Mouse (Mus musculus) layer of hippocampus, postnatal 36 days (tissue): ENCODE measurements around the gene Prkch. TPM values are rescaled to one million over a fixed set of nuclear protein-coding genes. Genes with fewer than 3 reads are reported as not detected.

ENCODE experiments used
- DNase-seq, 2 experiments: peaks; one replicate each; pipeline ENCODE4 v3.0.0; 2022
- total RNA-seq, 2 experiments: library from RNA; stranded (reverse); gene quantifications; 2 replicates each; pipeline ENCODE4 v1.2.3; 2021

Gene Prkch
- total RNA-seq, 2 experiments from 2014 or later, result 3.0 to 3.6 TPM

DNA sequence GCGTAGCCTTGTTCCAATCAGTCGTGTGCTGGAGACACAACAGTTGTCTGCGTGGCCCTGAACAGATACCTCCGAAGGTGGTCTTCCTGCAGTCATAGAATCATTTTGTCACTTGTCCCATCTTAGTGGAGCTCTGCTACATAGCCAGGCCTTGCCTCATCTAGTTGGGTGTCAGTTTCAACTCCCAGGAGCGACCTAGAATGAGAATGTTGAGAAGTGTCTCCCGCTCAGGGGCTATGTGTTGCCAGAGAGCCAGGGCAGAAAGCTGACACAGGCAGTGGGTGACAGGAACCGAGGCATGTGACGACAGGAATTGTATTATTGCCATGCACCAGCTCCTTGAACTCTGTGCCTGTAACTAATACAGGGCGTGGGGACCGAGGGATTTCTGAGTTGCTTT, 133.4 kb downstream of the Prkch start:
- no peak for DNase-seq

DNA sequence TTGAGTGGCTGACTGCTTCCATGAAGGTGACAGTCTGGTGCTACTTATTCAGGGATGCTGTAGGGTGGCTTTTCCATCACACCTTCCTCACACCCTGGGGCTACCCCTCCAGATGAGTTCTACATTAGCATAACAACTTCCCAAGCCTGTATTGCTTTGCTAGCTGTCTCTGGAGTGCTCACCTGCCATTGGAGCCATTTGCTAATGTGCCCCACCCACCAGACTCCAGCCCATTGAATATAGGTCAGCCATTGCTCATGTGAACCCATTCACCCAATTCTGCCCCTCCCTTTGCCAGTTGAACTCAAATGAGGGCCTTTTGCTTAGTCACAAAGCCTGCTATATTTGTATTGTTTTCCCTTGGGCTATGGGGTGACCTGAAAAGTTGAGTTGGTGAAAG, 135.2 kb downstream of the Prkch start:
- DNase-seq, result no peak

DNA sequence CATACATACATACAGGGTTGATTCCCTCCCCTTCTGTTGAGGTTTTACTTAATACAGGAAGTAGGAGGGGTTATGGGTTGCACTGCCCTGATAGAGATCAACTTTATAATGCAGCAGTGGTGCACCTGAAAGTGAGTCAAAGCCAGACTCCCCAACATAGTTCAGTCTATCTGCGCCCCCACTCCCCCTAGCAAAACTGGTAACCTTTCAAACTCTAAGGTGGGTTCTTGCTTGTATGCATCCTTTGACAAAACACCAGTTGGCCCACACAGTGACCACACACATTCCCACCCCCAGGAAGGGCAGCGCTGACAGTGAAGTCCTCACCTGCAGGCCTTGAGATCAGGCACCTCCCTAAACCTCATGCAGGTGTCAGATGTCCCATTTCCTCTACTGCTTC, 135.9 kb downstream of the Prkch start:
- DNase-seq, result no peak

DNA sequence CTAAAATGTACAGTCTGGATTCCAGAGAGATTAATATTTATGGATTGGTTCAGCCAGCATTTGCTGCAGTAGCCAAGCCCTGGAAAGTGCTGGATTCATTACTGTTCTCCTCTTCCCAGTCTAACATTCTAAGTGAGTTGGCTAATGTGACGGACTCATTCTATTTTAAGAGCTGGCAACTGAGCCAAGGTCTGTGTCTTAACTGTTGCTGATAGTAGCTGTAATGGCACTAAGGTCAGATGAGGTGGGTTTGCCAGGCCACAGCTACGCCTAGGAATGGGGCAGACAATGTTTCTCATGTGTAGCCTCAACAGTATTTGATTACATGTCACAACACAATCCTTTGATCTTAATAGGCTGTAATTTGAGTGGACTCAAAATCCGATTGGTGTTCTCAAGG, 137.5 kb downstream of the Prkch start:
- no peak for DNase-seq

- no peak for DNase-seq
Measured at GRCm38 (mm10) chr12:73723067-73723466, 138.5 kb downstream of the Prkch start.

DNA sequence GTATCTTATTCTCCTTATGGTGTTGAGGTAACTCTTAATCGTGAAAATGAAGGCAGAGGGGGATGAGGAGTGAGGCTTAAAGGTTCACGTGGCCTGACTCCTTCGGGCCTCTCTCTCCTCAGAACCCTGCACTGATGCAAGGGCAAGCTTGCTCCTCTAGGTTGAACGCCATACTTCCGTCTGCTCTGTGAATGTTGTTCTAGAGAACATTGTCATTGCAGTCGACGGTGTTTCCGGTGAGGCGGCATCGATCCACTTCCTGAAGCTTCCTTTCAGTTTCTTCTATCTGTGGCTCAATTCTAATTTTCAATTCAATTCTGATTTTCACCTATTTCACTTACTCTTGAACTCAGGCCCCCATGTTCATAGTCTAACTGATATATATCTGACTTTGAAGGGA, 139.3 kb downstream of the Prkch start:
- no peak for DNase-seq

GRCm38 (mm10) chr12:73725825-73726604, 141.4 kb downstream of the Prkch start:
- no peak for DNase-seq

GRCm38 (mm10) chr12:73727046-73727445, 142.4 kb downstream of the Prkch start:
- no peak for DNase-seq

- no peak for DNase-seq
Measured at GRCm38 (mm10) chr12:73730603-73731002, 146.0 kb downstream of the Prkch start.

DNA sequence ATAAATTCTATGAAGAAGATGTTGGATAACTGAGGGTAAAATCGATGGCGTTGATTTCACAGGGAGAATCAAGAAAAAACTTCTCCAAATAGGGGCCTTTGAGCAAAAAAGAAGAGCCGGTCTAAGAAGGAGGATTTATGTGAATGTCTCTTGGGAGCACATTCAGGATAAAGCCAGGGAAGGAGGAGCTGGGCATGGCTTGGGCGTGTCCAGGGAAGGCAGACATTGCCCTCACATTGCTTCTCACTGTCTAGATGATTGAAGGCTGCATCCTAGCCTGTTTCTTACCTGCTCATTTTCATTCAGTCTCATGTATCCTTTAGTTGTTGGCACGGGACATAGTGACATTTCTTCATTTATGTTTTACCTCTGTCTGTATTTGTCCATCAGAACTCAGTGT, 146.5 kb downstream of the Prkch start:
- no peak for DNase-seq

DNA sequence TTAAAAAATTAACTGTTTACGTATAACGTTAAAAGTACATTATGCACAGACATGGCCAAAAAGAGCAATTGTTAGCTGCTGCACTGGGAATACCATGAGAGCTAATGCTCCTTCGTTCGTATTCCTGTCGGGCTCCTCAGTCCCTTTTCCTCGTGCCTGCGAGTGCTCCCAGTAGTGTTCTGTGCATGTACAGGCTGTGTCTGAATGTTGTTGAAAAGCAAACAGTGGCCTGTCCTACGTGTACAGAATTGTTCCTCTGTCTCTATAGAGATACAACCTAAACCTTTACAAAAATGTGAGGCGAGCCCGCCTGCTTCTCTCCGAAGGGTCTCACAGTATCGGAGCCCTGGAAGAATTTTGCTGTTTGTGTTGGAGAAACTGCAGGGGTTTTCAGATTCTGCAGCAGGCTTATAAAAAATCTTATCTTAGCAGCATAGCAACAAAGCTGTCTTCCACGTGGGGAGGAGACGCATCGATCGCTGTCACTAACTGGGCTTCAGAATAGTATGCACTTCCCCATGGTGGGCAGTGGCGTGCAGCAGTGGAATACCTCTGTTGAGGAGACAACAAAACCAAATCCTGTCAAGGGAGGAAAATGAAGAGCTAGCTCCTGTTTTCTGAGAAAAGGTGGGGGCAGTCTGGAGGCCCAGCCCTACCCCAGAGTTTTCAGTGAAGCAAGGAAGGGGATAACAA, 147.4 kb downstream of the Prkch start:
- no peak for DNase-seq

DNA sequence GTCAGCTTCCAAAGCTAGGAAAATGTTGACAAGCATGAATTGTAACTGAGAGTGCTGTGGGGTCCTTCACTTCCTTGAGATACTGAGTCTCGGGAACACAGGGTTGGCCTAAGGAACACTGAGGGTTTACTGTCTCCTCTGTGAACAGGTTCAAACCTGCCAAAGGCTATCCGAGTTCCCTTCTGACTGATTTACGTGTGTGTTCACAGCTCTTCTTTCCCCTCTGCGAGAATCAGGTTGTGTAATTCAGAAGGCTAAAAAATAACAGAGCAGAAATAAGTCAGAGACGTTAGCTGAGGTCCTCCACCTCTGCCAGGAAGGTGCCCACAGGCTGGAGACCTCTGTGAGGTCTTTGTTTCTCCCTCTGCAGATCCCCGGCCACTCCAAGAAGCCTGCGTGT, 148.3 kb downstream of the Prkch start:
- DNase-seq, result no peak

DNA sequence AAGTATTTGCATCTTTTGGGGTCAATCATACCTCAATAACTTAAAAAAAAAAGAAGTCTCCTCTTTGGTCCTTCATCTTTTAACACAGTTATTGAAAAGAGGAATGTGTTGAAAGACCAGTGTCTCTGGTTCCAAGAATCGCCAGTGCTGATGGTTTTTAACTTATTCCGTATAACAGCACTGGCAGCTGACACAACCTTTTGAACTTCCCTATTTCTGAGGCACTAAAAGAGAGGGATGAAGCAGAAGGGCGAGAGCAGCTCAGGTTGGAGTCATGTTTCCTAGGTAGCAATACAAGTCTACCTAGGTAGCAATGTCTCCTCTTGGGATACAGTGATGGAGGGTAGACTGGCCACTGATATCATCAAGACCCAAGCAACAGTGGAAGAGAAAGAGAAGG, 152.3 kb downstream of the Prkch start:
- no peak for DNase-seq

GRCm38 (mm10) chr12:73739611-73740219, 155.1 kb downstream of the Prkch start:
- no peak for DNase-seq

DNA sequence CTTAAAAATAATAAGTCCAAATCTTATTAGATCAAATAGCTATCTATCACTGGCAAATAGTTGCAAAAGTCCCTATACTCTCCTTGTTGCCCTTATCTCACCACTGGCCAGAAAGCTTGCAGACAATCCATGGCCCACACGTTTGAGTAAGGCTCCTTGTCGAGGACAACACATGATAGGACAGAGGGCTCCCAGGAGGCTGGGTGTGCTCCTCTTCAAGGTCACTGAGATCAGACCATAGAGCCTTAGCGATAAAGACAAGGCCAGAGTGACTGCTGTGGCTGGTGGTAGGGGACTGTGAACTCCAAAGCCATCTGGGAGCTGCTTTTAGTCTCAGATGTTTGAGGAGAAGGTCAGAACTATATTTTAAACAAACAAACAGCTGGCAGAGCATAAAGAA, 158.0 kb downstream of the Prkch start:
- no peak for DNase-seq

GRCm38 (mm10) chr12:73743087-73743486, 158.5 kb downstream of the Prkch start:
- DNase-seq, result no peak

- no peak for DNase-seq
Measured at GRCm38 (mm10) chr12:73746072-73746471, 161.5 kb downstream of the Prkch start.

DNA sequence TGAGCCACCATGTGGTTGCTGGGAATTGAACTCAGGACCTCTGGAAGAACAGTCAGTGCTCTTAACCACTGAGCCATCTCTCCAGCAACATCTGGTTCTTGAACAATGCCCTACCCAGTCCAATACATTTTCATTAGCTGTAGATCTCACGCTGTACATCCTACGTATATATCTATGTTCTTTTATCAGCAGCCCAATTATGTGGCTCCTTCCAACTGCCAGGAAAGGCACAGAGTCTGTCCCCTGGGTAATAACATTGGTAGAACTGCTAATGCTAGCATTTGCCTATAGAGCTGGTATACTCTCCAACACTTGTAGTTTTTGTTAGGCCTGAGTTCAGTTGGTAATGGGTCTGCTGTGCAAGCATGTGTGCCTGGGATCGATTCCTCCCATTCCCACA, 163.8 kb downstream of the Prkch start:
- no peak for DNase-seq

- DNase-seq, result no peak
Measured at GRCm38 (mm10) chr12:73754476-73755150, 170.0 kb downstream of the Prkch start.

DNA sequence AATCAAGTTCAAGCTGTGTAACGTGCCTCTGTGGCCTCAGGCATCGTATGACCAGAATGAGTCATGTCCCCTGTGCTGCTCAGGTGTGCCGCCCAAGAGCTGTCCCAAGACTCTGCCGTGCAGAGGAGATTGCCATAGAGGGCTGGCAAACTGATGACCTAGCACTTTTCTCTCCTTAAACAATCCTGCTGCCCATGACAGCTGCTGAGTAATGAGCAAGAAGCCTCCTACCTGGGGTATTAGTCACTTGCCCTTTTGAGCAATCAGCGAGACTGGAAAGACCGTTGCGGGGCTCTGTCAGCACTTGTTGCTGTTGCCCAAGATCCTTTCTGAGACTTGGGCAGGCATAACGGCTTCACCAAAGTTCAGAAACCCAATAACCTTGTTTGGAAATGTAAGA, 171.1 kb downstream of the Prkch start:
- DNase-seq, result no peak

DNA sequence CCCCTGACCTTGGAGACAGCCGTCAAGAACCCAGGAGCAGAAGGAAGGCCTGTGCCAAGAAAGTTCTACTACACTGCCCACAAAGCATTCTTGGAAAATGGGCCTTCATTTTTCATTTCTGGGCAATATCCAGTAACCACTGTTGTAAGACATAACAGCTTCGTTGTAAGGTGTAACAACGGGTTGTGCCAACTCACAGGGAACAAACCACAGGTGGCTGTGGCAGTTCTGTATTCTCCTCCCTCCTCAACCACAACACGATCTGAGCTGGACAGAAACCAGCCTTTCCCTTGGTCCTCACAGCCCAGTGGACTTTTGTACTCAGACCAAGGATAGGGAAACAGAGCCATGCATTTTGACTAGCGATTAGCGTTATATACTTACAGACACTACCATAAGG, 171.9 kb downstream of the Prkch start:
- no peak for DNase-seq

DNA sequence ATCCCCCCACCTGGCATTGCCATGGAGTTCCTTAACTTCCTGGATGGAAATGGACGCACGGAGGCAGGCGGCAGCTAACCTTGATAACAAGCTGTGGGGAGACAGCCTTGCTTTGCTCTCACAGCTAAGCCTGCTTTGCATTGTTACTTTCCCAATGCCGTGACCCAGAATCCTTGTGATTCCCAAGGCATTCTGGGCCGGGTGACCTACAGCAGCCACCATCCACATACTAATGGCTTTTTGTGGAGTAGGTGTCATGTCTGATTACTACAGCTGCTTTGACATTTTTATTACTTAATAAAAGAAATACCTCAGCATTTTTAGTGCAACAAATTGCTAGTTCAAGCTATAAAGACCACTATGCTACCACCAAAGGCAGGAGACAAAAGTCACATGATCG, 177.4 kb downstream of the Prkch start:
- no peak for DNase-seq

- DNase-seq, result no peak
Measured at GRCm38 (mm10) chr12:73762762-73763161, 178.2 kb downstream of the Prkch start.
